Mouse (Mus musculus) brain, adult 2 months (tissue): ENCODE data around the gene Naa10.

Experiments used
- DNase-seq: peaks from one replicate; pipeline ENCODE4 v3.0.0; 2011; ENCODE audit warnings: low read depth, low spot score

Gene Naa10

GRCm38 (mm10) chrX:73914827-73915703, 6.7 kb downstream of the Naa10 start:
- DNase-seq, result peak; percentile 99

DNA sequence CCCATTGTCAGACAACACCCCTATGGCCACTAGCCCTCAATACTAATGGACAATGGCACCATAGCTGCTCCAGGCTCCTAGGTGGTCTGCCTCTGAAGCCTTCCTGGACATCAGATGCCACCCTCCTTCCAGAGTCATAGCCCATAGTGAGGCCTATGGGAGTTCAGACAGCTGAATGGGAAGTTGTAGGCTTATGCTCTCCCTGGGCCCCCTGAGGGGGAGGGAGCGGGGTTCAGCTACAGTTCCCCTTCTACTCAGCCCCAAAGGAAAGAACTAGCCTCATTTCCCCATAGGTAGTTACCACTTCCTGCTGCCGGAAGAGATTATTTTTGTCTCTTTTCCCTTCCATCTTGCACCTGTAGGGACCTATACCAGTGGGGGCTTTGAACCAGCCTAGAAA, 10.2 kb downstream of the Naa10 start:
- DNase-seq, result no peak

GRCm38 (mm10) chrX:73911156-73911555, 10.6 kb downstream of the Naa10 start:
- DNase-seq, result no peak

DNA sequence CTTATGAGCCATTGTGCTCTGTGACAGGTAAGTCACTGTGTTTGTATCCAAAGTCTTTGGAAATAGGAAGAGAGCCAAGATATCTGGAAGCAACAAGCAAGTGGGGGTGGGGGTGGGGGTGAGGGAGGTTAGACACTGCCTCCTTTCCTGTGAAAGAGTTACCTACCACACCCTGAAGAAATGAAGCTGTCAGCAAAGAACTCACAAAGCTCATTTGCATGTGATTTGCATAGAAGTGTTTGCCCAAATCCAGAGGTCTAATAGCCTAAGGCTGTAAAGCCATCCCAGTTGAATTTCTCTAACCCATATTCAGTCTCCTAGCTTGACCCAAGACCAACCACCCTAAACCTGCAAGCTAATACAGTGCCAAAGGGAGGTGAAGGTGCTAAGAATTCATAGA, 11.3 kb downstream of the Naa10 start:
- DNase-seq, result no peak

DNA sequence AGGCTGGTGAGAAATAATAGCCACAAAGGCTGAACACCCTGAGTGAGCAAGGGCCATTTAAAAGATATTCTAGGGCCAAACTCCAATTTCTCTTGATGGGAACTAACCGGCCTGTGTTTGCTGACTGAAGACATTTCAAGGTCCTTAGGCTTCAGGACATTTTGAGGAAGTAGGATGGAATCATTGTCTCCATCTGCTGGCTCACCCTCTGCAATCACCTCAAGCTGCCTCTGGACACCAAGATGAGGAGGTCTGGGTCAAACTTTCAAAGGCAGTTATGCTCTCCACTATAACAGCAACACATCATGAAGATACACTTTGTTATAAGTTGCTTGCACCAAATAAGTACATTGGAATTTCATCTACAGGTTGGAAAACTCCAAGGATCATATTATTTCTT, 11.7 kb downstream of the Naa10 start:
- DNase-seq, result no peak

GRCm38 (mm10) chrX:73897959-73898358, 23.8 kb downstream of the Naa10 start:
- no peak for DNase-seq

GRCm38 (mm10) chrX:73895719-73896118, 26.0 kb downstream of the Naa10 start, which contains the start of gene L1cam:
TSS of gene L1cam (minus strand) at chrX:73896105.
- peak; percentile 81 for DNase-seq

GRCm38 (mm10) chrX:73892833-73893232, 28.9 kb downstream of the Naa10 start:
- peak; percentile 36 for DNase-seq

DNA sequence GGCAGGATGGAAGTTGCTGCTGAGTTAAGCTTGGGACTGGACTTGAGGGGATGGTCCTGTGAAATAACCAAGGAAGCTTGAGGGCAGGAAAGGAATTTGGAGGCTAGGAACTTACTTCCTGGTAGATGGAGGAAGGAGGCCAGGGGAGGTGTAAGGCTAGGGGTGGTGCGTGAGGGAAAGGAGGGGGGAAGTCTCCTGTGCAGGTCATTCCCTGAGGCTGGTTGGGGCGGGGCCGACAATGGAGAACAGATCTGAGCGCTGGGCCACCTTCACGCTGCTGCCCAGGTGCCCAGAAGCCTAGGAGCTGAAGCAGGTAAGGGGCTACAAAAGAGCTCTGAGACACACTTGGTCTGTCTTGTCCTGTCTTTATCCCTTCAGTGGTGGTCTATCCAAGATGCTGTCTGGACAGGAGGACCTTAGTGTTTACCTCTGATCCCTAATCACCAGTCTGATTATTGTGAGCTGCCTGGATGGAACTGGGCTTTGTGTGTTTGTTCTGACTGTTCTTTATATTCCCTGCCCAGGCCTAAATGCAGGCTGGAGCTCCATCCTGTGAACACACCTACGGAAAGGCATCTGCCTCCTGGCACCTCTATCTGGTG, 30.1 kb downstream of the Naa10 start, which contains the start of gene Avpr2:
TSS of gene Avpr2 (plus strand) at position 552 of the 602 bp plus-strand sequence.
- DNase-seq, result no peak

GRCm38 (mm10) chrX:73881463-73881862, 40.3 kb downstream of the Naa10 start:
- DNase-seq, result no peak

- DNase-seq, result no peak
Measured at GRCm38 (mm10) chrX:73881036-73881427, 40.7 kb downstream of the Naa10 start.

DNA sequence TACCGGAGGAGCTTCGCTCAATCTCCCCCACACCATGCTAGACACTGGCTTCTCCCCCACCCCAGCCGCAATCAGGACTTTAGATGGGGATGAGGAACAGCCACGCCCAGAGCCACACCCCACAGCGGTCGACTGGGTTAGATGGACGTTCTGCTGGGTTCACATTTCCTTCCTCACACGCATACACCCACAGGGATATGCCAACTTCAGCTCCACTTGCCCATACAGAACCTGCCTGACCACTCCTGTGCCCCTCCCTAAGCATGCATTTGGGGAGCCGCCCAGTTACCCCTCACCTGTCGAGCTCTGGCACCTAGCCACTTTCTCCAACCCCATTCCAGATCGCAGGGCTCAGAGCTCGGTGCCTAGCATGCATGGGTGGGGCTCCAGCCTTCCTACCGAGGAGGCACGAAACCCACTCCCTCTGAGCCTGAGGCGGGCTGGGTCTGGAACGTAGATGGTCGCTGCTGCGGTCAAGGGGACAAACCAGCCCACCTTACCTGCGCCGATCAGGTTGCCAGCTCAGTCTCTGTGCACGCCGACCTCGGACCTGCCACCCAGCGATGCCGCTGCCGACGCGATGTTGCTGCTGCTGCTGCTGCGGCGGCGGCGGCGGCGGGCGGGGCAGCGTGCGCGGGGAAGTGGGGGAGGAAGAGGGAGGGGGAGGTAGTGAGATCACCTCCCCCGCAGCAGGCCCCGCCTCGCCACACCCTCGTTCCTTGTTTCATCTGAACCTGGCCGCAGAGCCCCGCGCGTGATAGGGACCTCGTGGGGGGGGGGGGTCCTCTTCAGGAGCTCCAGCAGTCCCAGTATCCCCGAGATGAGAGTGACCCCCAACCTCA, 41.3 kb downstream of the Naa10 start:
- peak; percentile 71 for DNase-seq

GRCm38 (mm10) chrX:73877014-73877413, 44.7 kb downstream of the Naa10 start:
- no peak for DNase-seq

DNA sequence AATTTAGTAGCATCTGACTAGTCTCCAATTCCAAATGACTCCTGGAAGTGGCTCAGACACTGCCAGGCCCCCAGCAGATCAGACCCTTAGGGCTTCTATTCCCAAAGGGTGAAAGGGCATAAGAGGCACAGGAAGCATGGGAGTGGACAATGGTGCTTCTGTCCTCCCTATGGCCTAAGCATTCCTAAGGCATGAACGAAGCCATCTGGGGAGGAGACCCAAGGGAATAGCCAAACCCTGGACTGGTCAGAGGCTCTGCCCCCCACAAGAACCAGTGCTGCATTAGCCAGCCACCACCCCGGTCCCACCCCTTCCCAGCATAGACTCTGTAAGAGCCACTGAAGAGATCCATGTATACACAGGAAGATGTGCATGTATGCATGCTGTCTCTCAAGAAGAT, 45.9 kb downstream of the Naa10 start:
- DNase-seq, result no peak

DNA sequence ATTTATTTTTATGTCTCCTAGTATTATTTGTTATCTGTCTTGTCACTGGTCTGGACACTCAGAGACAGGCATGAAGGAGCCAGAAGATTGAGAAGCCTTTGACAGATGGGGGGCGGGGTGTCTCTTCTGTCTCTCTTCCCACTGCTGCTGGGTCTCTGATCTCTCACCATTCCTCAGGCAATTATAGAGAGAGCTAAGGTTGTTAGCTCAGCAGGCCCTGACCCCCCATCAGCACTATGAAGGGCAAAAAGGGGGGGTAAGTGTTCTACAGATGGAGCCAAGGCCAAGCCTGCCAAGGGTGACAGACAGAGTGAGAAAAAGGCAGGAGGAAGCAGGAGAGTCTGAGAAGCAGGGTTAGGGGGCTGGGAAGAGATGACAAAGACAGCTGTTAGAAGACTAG, 49.8 kb downstream of the Naa10 start:
- peak; percentile 48 for DNase-seq

DNA sequence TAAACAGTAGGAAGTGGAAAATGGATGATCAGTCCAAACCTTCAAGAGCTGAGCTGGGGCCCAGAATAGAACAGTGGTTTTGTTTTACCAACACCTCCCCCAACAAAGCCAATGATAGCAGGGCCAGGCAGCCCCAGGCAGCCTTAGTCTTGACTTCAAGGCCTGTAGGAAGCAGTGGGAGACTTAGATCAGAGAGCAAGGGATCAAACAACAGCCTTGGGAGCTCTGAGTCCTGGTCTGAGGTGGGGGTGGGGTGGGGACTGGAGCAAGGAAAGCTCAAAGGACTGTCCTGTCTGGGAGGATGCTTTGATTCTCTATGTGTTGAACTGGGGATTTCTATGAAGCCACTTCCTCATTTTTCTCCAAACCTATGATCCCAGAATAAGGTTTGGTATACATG, 50.3 kb downstream of the Naa10 start:
- no peak for DNase-seq

DNA sequence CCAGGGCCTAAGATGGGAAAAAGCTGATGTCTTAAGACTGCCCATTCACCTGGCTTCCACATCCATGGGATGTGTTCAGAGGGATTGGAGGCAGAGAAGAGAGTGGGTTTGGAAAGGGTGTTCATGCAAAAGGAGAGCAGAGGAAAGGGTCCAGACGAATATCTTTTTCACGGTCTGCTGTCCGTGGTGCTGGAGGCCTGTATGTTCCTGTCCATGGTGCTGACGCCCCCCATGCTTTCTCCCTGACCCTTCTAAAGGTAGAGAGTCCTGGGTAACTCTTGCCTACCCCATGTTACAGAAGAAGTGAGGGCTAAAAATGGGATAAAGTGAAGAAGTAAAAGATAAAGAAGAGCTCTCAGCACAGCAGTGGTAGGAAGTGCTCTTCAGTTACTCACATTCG, 52.4 kb downstream of the Naa10 start:
- DNase-seq, result no peak

GRCm38 (mm10) chrX:73867852-73868251, 53.9 kb downstream of the Naa10 start:
- DNase-seq, result no peak

DNA sequence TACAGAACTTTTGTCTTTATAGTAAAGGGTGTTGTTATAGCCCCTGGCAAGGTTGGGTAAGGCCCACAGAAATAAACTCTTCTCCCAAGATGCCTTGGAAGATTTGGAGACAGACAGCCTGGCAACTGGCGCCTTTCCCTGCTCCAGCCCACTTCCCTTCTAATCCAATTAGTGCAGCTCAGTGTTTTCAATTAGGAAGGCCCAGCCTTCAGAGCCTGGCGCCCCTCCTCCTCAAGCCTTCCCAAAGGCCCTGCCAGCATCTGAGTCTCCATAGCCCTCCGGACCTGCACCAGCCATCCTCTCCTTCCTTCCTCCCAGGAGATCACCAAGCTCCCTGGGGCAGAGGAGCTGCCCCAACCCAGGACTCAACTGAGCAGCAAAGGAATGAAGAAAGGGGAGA, 54.5 kb downstream of the Naa10 start:
- peak; percentile 51 for DNase-seq
